Mouse (Mus musculus) small intestine, adult 2 months (tissue): ENCODE data around the gene Rapgef4.

ENCODE experiments used
- CTCF ChIP-seq: fragments of 200-500 bp; IDR thresholded peaks from 2 replicates; pipeline ENCODE4 v1.5.1; 2012; ENCODE audit warnings: low read depth, mild to moderate bottlenecking, control low read depth, inconsistent platforms, low read length, moderate library complexity, mixed read lengths; ENCODE audit not compliant: insufficient replicate concordance, insufficient read length; ENCODE audit errors: extremely low read depth
- POLR2A ChIP-seq: fragments of 200-500 bp; IDR thresholded peaks from 2 replicates; pipeline ENCODE4 v1.6.1; 2012; ENCODE audit warnings: low read depth, mild to moderate bottlenecking, control low read depth, inconsistent platforms, low read length, moderate library complexity

GRCm38 (mm10) chr2:72222736-72223455 is 241.9 kb downstream of the Rapgef4 start:
- TF ChIP-seq POLR2A, result no peak
- TF ChIP-seq CTCF, result no peak
